In genomic region chr11:18871170-18872081, GRCm38 (mm10) we compare ENCODE assay signal across 7 mouse cellular contexts.
DNase-seq lines count a peak whose midpoint lies in the region; ATAC-seq lines count a peak whose summit lies in the region.

No protein-coding gene starts in this region.

- H3K4me1 ChIP-seq in forebrain, embryonic 10.5 days = peaks cover 61% of the 10 kb centered on the region
- peaks cover 11% of the 10 kb centered on the region; the same call in 1 of the 2 replicates for H3K4me1 ChIP-seq in intestine, embryonic 15.5 days (replicated peaks)
- peaks cover 15% of the 10 kb centered on the region for H3K4me1 ChIP-seq in stomach, embryonic 14.5 days (ENCODE audit: control insufficient read depth, insufficient read depth, low read length)

- no peaks in the 10 kb centered on the region for H3K36me3 ChIP-seq in forebrain, embryonic 10.5 days (replicated peaks)
- H3K36me3 ChIP-seq in intestine, embryonic 15.5 days = no peaks in the 10 kb centered on the region
- no peaks in the 10 kb centered on the region for H3K36me3 ChIP-seq in stomach, embryonic 14.5 days (ENCODE audit: control insufficient read depth, insufficient read depth, low read length)

- H3K27me3 ChIP-seq in forebrain, embryonic 10.5 days (ENCODE audit: poor library complexity, severe bottlenecking) = peaks cover 99% of the 10 kb centered on the region
- H3K27me3 ChIP-seq in intestine, embryonic 15.5 days (replicated peaks) = 0 out of 2 replicates have a peak, but pooled peaks cover 4% of the 10 kb centered on the region
- no peaks in the 10 kb centered on the region for H3K27me3 ChIP-seq in stomach, embryonic 14.5 days (ENCODE audit: control insufficient read depth, insufficient read depth, low read length)

- H3K9ac ChIP-seq in intestine, embryonic 15.5 days = peak overlapping the region; percentile 78
- peak overlapping the region; percentile 99 for H3K9ac ChIP-seq in stomach, embryonic 14.5 days (replicated peaks; ENCODE audit: low read depth, low read length)

- ATAC-seq in intestine, embryonic 15.5 days = peak; percentile 70
- ATAC-seq in stomach, embryonic 14.5 days (ENCODE audit: insufficient number of reproducible peaks, insufficient read depth, low FRiP score, low read depth) = peak; percentile 57; the same call in 1 of the 2 replicates

- H3K4me2 ChIP-seq in intestine, embryonic 15.5 days (replicated peaks) = peak overlapping the region; percentile 88
- H3K4me2 ChIP-seq in stomach, embryonic 14.5 days (replicated peaks; ENCODE audit: low read depth, low read length) = peak overlapping the region; percentile 94

- H3K9me3 ChIP-seq in forebrain, embryonic 10.5 days = no peaks in the 10 kb centered on the region
- H3K9me3 ChIP-seq in intestine, embryonic 15.5 days = no peaks in the 10 kb centered on the region
- no peaks in the 10 kb centered on the region for H3K9me3 ChIP-seq in stomach, embryonic 14.5 days (ENCODE audit: control insufficient read depth, low read depth, low read length)

- peak overlapping the region; percentile 49 for H3K4me3 ChIP-seq in forebrain, embryonic 10.5 days
- peak overlapping the region; percentile 49 for H3K4me3 ChIP-seq in intestine, embryonic 15.5 days (replicated peaks)
- H3K4me3 ChIP-seq in stomach, embryonic 14.5 days (ENCODE audit: low read depth, low read length) = peak overlapping the region; percentile 54

- peak overlapping the region; percentile 71 for H3K27ac ChIP-seq in forebrain, embryonic 10.5 days
- H3K27ac ChIP-seq in intestine, embryonic 15.5 days = peak overlapping the region; percentile 94
- H3K27ac ChIP-seq in stomach, embryonic 14.5 days (ENCODE audit: low read length) = peak overlapping the region; percentile 99

- WGBS in forebrain, embryonic 10.5 days = under 1% methylated on average over 58 of the region's 58 CpGs
- under 1% methylated on average over 58 of the region's 58 CpGs for WGBS in intestine, embryonic 15.5 days
- WGBS in stomach, embryonic 14.5 days = under 1% methylated on average over 51 of the region's 58 CpGs

- peak; percentile 45 for DNase-seq in ZHBTc4 (ENCODE audit: low read depth, low spot score)
- peak; percentile 64 for DNase-seq in brain, adult 2 months (ENCODE audit: low read depth, low spot score)
- DNase-seq in forebrain, embryonic 10.5 days (ENCODE audit: extremely low spot score, low spot score) = peak; percentile 65
- peak; percentile 39 for DNase-seq in lung, postnatal 14 days
- DNase-seq in T-cell, adult 2 months (ENCODE audit: low spot score) = no peak
